Mouse (Mus musculus) liver, postnatal 0 days (tissue): Measurements from ENCODE around the gene Ccdc85c. TPM values are rescaled to one million over a fixed set of nuclear protein-coding genes. Genes with fewer than 3 reads are reported as not detected.

Experiments used
- ATAC-seq: fragments of 200-750 bp; cut with Nextera tagmentation; 2 replicates; pipeline ENCODE4 v1.8.0; 2017; ENCODE audit warnings: mild to moderate bottlenecking, moderate library complexity
- DNase-seq: peaks from one replicate; pipeline ENCODE4 v3.0.0-alpha.2; 2016
- H3K27ac ChIP-seq: fragments of 300-500 bp; sonication (generic); 2 replicates; pipeline ENCODE4 v1.5.1; 2014; ENCODE audit warnings: antibody characterized with exemption, moderate library complexity, mild to moderate bottlenecking, low read depth
- H3K27me3 ChIP-seq: fragments of 300-500 bp; sonication (generic); 2 replicates; pipeline ENCODE4 v1.6.1; 2014; ENCODE audit warnings: low read length, control low read depth, mixed read lengths; ENCODE audit not compliant: insufficient read depth
- H3K36me3 ChIP-seq: fragments of 300-500 bp; sonication (generic); replicated peaks from 2 replicates; pipeline ENCODE4 v1.6.1; 2014; ENCODE audit warnings: mild to moderate bottlenecking, control low read depth, low read length, moderate library complexity, mixed read lengths; ENCODE audit not compliant: insufficient read depth
- H3K4me1 ChIP-seq: fragments of 300-500 bp; sonication (generic); 2 replicates; pipeline ENCODE4 v1.6.1; 2014; ENCODE audit warnings: antibody characterized with exemption, mild to moderate bottlenecking, control low read depth; ENCODE audit not compliant: insufficient read depth
- H3K4me2 ChIP-seq: fragments of 300-500 bp; sonication (generic); 2 replicates; pipeline ENCODE4 v1.6.1; 2014; ENCODE audit warnings: low read depth, mild to moderate bottlenecking, low read length, moderate library complexity, mixed read lengths
- H3K4me3 ChIP-seq: fragments of 300-500 bp; sonication (generic); 2 replicates; pipeline ENCODE4 v1.5.1; 2014; ENCODE audit warnings: low read depth, low read length
- H3K9ac ChIP-seq: fragments of 300-500 bp; sonication (generic); replicated peaks from 2 replicates; pipeline ENCODE4 v1.6.1; 2014; ENCODE audit warnings: mild to moderate bottlenecking, moderate library complexity
- H3K9me3 ChIP-seq: fragments of 300-500 bp; sonication (generic); 2 replicates; pipeline ENCODE4 v1.6.1; 2016; ENCODE audit warnings: mild to moderate bottlenecking, control low read depth, low read length, mixed read lengths
- CTCF ChIP-seq: sonication (generic); IDR thresholded peaks from 2 replicates; pipeline ENCODE4 v1.5.1; 2016; ENCODE audit warnings: antibody characterized with exemption, low read depth
- EP300 ChIP-seq: IDR thresholded peaks from 2 replicates; pipeline ENCODE4 v1.6.1; 2016; ENCODE audit warnings: antibody characterized with exemption, low read depth, mild to moderate bottlenecking
- WGBS: fragments of 180-500 bp; shearing (Covaris S2); extraction: QIAGEN DNeasy Blood & Tissue Kit; methylation state at CpG from one replicate; pipeline ENCODE4 v1.1.7; 2014; ENCODE audit not compliant: insufficient replicate concordance; 5-methylcytosine and 5-hydroxymethylcytosine counted together
- polyA plus RNA-seq: library from polyadenylated mRNA; unstranded; fragments of >200 nt; fragmentation: Nextera tagmentation; extraction: Ambion mirVana; gene quantifications from 2 replicates; pipeline ENCODE4 v1.2.1, GENCODE M21; 2015

The Ccdc85c gene
- polyA plus RNA-seq, 1 experiment from 2014 or later = 1.5 TPM

- no peak for DNase-seq
- WGBS = 81% methylated on average over 19 of the region's 19 CpGs
Measured at GRCm38 (mm10) chr12:108288127-108288880, 13.1 kb upstream of the Ccdc85c start.

DNA sequence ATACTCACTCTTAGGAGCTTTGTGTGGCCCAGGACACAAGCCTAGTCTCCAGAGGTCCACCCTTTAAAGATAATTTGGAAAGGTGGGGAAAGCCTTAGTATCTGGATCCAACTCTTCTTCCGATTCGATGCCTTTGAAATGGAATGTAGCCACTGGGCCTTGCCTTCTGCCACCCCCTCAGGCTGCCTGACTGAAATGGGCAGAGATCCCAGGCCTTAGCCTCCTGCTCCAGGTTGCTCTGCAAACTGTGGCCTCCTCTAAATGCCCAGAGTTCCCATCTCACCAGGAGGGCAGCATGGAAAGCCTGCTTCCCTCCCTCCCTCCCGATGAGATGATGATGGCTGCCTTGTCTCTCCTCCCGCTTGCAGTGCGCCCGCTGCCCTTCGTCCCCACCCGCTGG is 11.8 kb upstream of the Ccdc85c start:
- H3K9me3 ChIP-seq = no peaks in the 10 kb centered on the region
- DNase-seq (no peak), ATAC-seq (no peak)
- TF ChIP-seq CTCF = no peak
- TF ChIP-seq EP300 = no peak
- no peaks in the 10 kb centered on the region for H3K4me1 ChIP-seq
- no peaks in the 10 kb centered on the region for H3K36me3 ChIP-seq
- 0 out of 2 replicates have a peak, but pooled peaks cover 3% of the 10 kb centered on the region for H3K27me3 ChIP-seq
- H3K27ac ChIP-seq = no peak overlapping the region
- H3K4me2 ChIP-seq = no peak overlapping the region
- H3K4me3 ChIP-seq = no peak overlapping the region
- no peak overlapping the region for H3K9ac ChIP-seq
- 91% methylated on average over 8 of the region's 8 CpGs for WGBS

More at GRCm38 (mm10) chr12:108288127-108288880, 13.1 kb upstream of the Ccdc85c start:
- no peaks in the 10 kb centered on the region for H3K4me1 ChIP-seq
- no peak overlapping the region for H3K9ac ChIP-seq
- H3K36me3 ChIP-seq = no peaks in the 10 kb centered on the region
- no peak overlapping the region for H3K4me3 ChIP-seq
- TF ChIP-seq EP300 (no peak), CTCF (no peak)
- H3K9me3 ChIP-seq = no peaks in the 10 kb centered on the region
- no peak overlapping the region for H3K27ac ChIP-seq
- no peak for ATAC-seq
- H3K4me2 ChIP-seq = no peak overlapping the region
- 0 out of 2 replicates have a peak, but pooled peaks cover 3% of the 10 kb centered on the region for H3K27me3 ChIP-seq

- TF ChIP-seq EP300 (no peak), CTCF (no peak)
- H3K9me3 ChIP-seq = no peaks in the 10 kb centered on the region
- DNase-seq (no peak), ATAC-seq (no peak)
- H3K27me3 ChIP-seq = 0 out of 2 replicates have a peak, but pooled peaks cover 3% of the 10 kb centered on the region
- no peak overlapping the region for H3K9ac ChIP-seq
- H3K27ac ChIP-seq = no peak overlapping the region
- H3K4me3 ChIP-seq = no peak overlapping the region
- no peaks in the 10 kb centered on the region for H3K4me1 ChIP-seq
- no peaks in the 10 kb centered on the region for H3K36me3 ChIP-seq
- no peak overlapping the region for H3K4me2 ChIP-seq
- WGBS = 86% methylated on average over 4 of the region's 4 CpGs
Measured at GRCm38 (mm10) chr12:108286381-108286780, 11.2 kb upstream of the Ccdc85c start.

DNA sequence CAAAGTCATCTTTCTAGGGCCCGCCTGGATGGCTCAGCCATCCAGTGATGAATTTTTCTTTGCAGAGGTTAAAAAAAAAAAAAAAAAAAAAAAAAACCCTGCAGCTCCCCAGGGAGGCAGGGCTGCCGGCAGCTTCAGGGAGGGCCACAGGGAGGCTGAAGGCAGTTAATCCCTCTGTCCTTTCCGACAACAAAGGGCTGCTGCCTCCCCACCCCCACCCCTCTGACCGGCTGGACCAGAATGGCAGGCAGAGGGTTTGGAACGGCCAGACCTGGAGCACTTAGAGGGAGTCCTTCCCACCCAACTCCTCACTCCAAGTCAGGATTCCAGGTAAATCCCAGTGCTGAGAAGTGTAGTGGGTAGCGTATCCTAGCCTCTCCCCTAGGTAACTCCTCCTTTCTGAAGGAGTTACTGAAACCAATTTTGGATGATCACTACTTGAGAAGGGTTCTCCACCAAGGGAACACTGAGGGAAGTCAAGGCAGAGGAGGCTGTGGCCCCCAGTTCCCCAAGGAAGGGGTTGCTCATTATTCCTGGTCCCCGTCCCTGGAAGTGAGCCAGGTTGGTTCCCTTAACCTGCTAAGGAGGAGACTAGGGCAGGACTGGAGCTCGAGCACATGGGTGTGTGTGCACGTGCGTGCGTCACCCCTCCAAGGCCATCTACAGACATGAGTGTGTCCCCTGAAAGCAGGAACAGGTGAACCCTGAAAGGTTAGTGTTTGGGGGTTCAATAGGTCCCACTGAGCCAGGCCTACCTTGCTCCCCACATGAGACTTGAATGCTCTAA is 10.2 kb upstream of the Ccdc85c start:
- DNase-seq (no peak), ATAC-seq (no peak)
- Histone ChIP-seq H3K27me3 (0 out of 2 replicates have a peak, but pooled peaks cover 3% of the 10 kb centered on the region), H3K27ac (no peak overlapping the region), H3K9ac (no peak overlapping the region), H3K4me2 (no peak overlapping the region), H3K4me1 (no peaks in the 10 kb centered on the region), H3K36me3 (no peaks in the 10 kb centered on the region), H3K4me3 (no peak overlapping the region), H3K9me3 (no peaks in the 10 kb centered on the region)
- TF ChIP-seq EP300 = no peak
- TF ChIP-seq CTCF = no peak
- 45% methylated on average over 11 of the region's 11 CpGs for WGBS

DNA sequence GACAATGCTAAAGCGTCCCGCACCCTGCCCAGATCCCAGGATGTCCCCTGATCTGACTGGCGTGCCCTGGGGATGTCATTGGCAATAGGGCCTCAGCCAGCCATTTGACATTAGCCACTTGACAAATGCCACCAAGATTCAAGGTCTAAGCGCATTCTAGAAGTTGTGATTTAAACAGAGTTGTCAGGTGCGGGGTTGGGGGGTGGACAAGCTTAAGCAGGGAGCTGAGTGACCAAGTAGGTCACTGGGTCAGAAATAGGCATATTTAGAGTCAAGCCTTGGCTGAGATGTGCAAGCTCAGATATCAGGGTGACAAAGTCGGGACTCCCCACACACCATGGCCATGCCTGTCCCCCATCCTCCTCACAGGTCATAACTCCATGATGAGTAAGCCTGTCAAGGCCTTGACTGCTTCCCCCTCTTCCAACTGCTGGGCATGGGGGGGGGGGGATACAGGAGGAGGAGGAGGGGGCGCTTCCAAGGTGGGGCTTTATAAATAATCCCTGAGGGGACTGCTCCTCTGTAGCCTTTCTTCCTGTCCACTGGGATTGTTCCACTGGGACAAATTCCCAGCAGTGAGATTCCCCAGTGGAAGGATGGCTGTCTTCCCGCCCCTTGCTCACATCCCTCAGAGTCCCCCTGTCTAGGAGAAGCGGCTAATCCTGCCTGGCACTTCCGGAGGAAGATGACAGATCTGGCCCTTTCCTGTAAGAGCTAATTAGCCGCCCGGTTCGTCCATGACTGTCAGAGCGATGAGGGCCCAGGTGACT is 9.4 kb upstream of the Ccdc85c start:
- no peak for TF ChIP-seq EP300
- no peak for TF ChIP-seq CTCF
- no peaks in the 10 kb centered on the region for H3K36me3 ChIP-seq
- no peak for ATAC-seq
- H3K9ac ChIP-seq = no peak overlapping the region
- H3K4me1 ChIP-seq = no peaks in the 10 kb centered on the region
- H3K9me3 ChIP-seq = no peaks in the 10 kb centered on the region
- DNase-seq = no peak
- H3K4me2 ChIP-seq = no peak overlapping the region
- 54% methylated on average over 13 of the region's 14 CpGs for WGBS
- 0 out of 2 replicates have a peak, but pooled peaks cover 3% of the 10 kb centered on the region for H3K27me3 ChIP-seq
- H3K4me3 ChIP-seq = no peak overlapping the region
- H3K27ac ChIP-seq = no peak overlapping the region
